Mouse (Mus musculus) forebrain, postnatal 0 days (tissue): Measurements from ENCODE around the gene Akap13. TPM values are rescaled to one million over a fixed set of nuclear protein-coding genes. Genes with fewer than 3 reads are reported as not detected.

Source experiments
- ATAC-seq: fragments of 200-750 bp; cut with Nextera tagmentation; 2 replicates; pipeline ENCODE4 v1.8.0; 2017; ENCODE audit warnings: mild to moderate bottlenecking, moderate library complexity
- DNase-seq: peaks from one replicate; pipeline ENCODE4 v3.0.0-alpha.2; 2015
- H3K27ac ChIP-seq: fragments of 300-500 bp; sonication (generic); 2 replicates; pipeline ENCODE4 v1.5.1; 2014; ENCODE audit warnings: low read depth, mild to moderate bottlenecking, antibody characterized with exemption, low read length, moderate library complexity, mixed read lengths
- H3K27me3 ChIP-seq: fragments of 300-500 bp; sonication (generic); 2 replicates; pipeline ENCODE4 v1.6.1; 2014; ENCODE audit warnings: mild to moderate bottlenecking, low read length, mixed read lengths; ENCODE audit not compliant: insufficient read depth
- H3K36me3 ChIP-seq: fragments of 300-500 bp; sonication (generic); 2 replicates; pipeline ENCODE4 v1.6.1; 2014; ENCODE audit warnings: mild to moderate bottlenecking, moderate library complexity; ENCODE audit not compliant: insufficient read depth
- H3K4me1 ChIP-seq: fragments of 300-500 bp; sonication (generic); 2 replicates; pipeline ENCODE4 v1.6.1; 2014; ENCODE audit warnings: antibody characterized with exemption; ENCODE audit not compliant: insufficient read depth
- H3K4me2 ChIP-seq: fragments of 300-500 bp; sonication (generic); 2 replicates; pipeline ENCODE4 v1.6.1; 2014; ENCODE audit warnings: low read depth, mild to moderate bottlenecking, moderate library complexity
- H3K4me3 ChIP-seq: fragments of 300-500 bp; sonication (generic); 2 replicates; pipeline ENCODE4 v1.5.1; 2014; ENCODE audit warnings: low read depth, low read length, mixed read lengths
- H3K9ac ChIP-seq: fragments of 300-500 bp; sonication (generic); 2 replicates; pipeline ENCODE4 v1.6.1; 2014; ENCODE audit warnings: mild to moderate bottlenecking
- H3K9me3 ChIP-seq: fragments of 300-500 bp; sonication (generic); 2 replicates; pipeline ENCODE4 v1.6.1; 2016; ENCODE audit warnings: low read length
- CTCF ChIP-seq: sonication (generic); IDR thresholded peaks from 2 replicates; pipeline ENCODE4 v1.5.1; 2016; ENCODE audit warnings: antibody characterized with exemption, control low read depth, low read depth
- WGBS: fragments of 180-500 bp; shearing (Covaris S2); extraction: QIAGEN DNeasy Blood & Tissue Kit; methylation state at CpG from one replicate; pipeline ENCODE4 v1.1.7; 2014; 5-methylcytosine and 5-hydroxymethylcytosine counted together
- polyA plus RNA-seq: library from polyadenylated mRNA; unstranded; fragments of >200 nt; fragmentation: Nextera tagmentation; extraction: Ambion mirVana; gene quantifications from 2 replicates; pipeline ENCODE4 v1.2.1, GENCODE M21; 2015
- total RNA-seq: library from RNA; depleted of rRNA; stranded (reverse); fragments of >200 nt; gene quantifications from 2 replicates; pipeline ENCODE4 v1.2.3, GENCODE M21; 2014

The Akap13 gene
- total and polyA plus RNA-seq, 2 experiments from 2014 or later: 9.1 to 16.2 TPM

GRCm38 (mm10) chr7:75559915-75560314, 104.6 kb downstream of the Akap13 start:
- Histone ChIP-seq H3K4me3 (no peak overlapping the region), H3K27me3 (no peaks in the 10 kb centered on the region), H3K36me3 (no peaks in the 10 kb centered on the region), H3K4me1 (no peaks in the 10 kb centered on the region), H3K9me3 (no peaks in the 10 kb centered on the region), H3K9ac (no peak overlapping the region), H3K27ac (no peak overlapping the region), H3K4me2 (no peak overlapping the region)
- ATAC-seq: no peak
- WGBS: 91% methylated on average over 4 of the region's 4 CpGs
- no peak for DNase-seq
- no peak for TF ChIP-seq CTCF

- WGBS: 88% methylated on average over 2 of the region's 2 CpGs
- no peak for DNase-seq
Measured at GRCm38 (mm10) chr7:75560566-75560965, 105.2 kb downstream of the Akap13 start.

GRCm38 (mm10) chr7:75561134-75561533, 105.8 kb downstream of the Akap13 start:
- H3K4me1 ChIP-seq: no peaks in the 10 kb centered on the region
- H3K9ac ChIP-seq: no peak overlapping the region
- WGBS: 92% methylated on average over 1 of the region's 1 CpGs
- no peak for TF ChIP-seq CTCF
- no peaks in the 10 kb centered on the region for H3K27me3 ChIP-seq
- H3K4me3 ChIP-seq: no peak overlapping the region
- no peak overlapping the region for H3K27ac ChIP-seq
- no peak overlapping the region for H3K4me2 ChIP-seq
- H3K9me3 ChIP-seq: no peaks in the 10 kb centered on the region
- no peaks in the 10 kb centered on the region for H3K36me3 ChIP-seq
- DNase-seq: no peak
- ATAC-seq: no peak

More at GRCm38 (mm10) chr7:75560566-75560965, 105.2 kb downstream of the Akap13 start:
- TF ChIP-seq CTCF: no peak
- Histone ChIP-seq H3K4me3 (no peak overlapping the region), H3K27me3 (no peaks in the 10 kb centered on the region), H3K27ac (no peak overlapping the region), H3K4me2 (no peak overlapping the region), H3K36me3 (no peaks in the 10 kb centered on the region), H3K9me3 (no peaks in the 10 kb centered on the region), H3K9ac (no peak overlapping the region), H3K4me1 (no peaks in the 10 kb centered on the region)
- no peak for ATAC-seq

DNA sequence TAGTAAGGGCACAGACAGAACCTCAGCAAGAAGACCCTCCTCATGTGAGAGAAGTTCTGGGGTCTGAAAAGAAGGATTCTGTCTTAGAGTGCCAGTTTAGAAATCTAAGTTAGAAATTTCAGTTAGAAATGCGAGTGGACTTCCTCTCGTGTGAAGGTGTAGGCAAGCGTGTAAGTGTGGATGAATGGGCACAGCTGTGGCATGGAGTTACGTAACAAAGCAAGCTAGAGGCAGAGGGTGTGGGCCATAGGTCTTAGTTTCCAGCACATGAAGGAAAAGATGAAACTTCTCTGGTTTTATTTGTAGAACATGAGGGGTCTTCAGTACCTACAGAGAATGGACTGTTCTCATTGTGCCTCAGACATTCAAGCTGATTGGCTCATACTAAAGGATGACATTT, 112.9 kb downstream of the Akap13 start:
- ATAC-seq: no peak
- Histone ChIP-seq H3K27me3 (no peaks in the 10 kb centered on the region), H3K4me3 (no peak overlapping the region), H3K4me2 (no peak overlapping the region), H3K9ac (no peak overlapping the region), H3K36me3 (no peaks in the 10 kb centered on the region), H3K27ac (no peak overlapping the region), H3K4me1 (no peaks in the 10 kb centered on the region), H3K9me3 (no peaks in the 10 kb centered on the region)
- TF ChIP-seq CTCF: no peak
- 82% methylated on average over 4 of the region's 4 CpGs for WGBS
- no peak for DNase-seq

- DNase-seq: peak; percentile 45
- H3K27ac ChIP-seq: no peak overlapping the region
- no peaks in the 10 kb centered on the region for H3K4me1 ChIP-seq
- H3K9ac ChIP-seq: no peak overlapping the region
- no peaks in the 10 kb centered on the region for H3K27me3 ChIP-seq
- ATAC-seq: no peak
- no peak overlapping the region for H3K4me2 ChIP-seq
- H3K36me3 ChIP-seq: no peaks in the 10 kb centered on the region
- TF ChIP-seq CTCF: peak; percentile 61
- H3K9me3 ChIP-seq: no peaks in the 10 kb centered on the region
- H3K4me3 ChIP-seq: no peak overlapping the region
Measured at GRCm38 (mm10) chr7:75568883-75569282, 113.5 kb downstream of the Akap13 start.

DNA sequence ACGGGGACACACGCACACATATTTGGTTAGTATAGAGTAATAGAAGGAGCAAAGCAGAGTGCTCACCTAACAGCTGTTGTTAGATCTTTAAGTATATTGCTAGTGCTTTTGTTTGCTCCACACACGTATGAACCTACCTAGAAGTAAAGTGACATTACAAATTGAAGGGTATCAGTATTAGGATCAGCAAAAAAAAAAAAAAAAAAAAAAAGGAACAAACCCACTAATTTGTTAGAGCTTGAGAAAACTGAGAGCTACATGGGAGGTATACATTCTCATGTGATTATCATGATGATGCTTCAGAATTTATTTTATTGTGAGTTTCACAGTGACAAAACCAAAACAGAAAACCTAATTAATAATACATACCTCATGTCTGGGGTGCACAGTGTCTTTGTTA, 114.9 kb downstream of the Akap13 start:
- H3K4me3 ChIP-seq: no peak overlapping the region
- no peaks in the 10 kb centered on the region for H3K27me3 ChIP-seq
- no peak overlapping the region for H3K27ac ChIP-seq
- H3K9ac ChIP-seq: no peak overlapping the region
- no peaks in the 10 kb centered on the region for H3K36me3 ChIP-seq
- no peak overlapping the region for H3K4me2 ChIP-seq
- WGBS: 94% methylated on average over 3 of the region's 3 CpGs
- ATAC-seq: no peak
- H3K9me3 ChIP-seq: no peaks in the 10 kb centered on the region
- no peak for DNase-seq
- no peaks in the 10 kb centered on the region for H3K4me1 ChIP-seq
- TF ChIP-seq CTCF: no peak

- H3K9ac ChIP-seq: no peak overlapping the region
- no peaks in the 10 kb centered on the region for H3K4me1 ChIP-seq
- no peak overlapping the region for H3K27ac ChIP-seq
- DNase-seq: no peak
- H3K4me2 ChIP-seq: no peak overlapping the region
- 57% methylated on average over 2 of the region's 2 CpGs for WGBS
- no peaks in the 10 kb centered on the region for H3K36me3 ChIP-seq
- no peaks in the 10 kb centered on the region for H3K27me3 ChIP-seq
- no peaks in the 10 kb centered on the region for H3K9me3 ChIP-seq
- no peak overlapping the region for H3K4me3 ChIP-seq
- no peak for ATAC-seq
- no peak for TF ChIP-seq CTCF
Measured at GRCm38 (mm10) chr7:75571078-75571477, 115.7 kb downstream of the Akap13 start.

GRCm38 (mm10) chr7:75572127-75572526, 116.8 kb downstream of the Akap13 start:
- WGBS: 84% methylated on average over 4 of the region's 4 CpGs
- H3K27ac ChIP-seq: no peak overlapping the region
- no peaks in the 10 kb centered on the region for H3K36me3 ChIP-seq
- no peaks in the 10 kb centered on the region for H3K4me1 ChIP-seq
- no peaks in the 10 kb centered on the region for H3K9me3 ChIP-seq
- no peak for DNase-seq
- TF ChIP-seq CTCF: no peak
- no peak overlapping the region for H3K4me2 ChIP-seq
- no peak for ATAC-seq
- H3K9ac ChIP-seq: no peak overlapping the region
- no peaks in the 10 kb centered on the region for H3K27me3 ChIP-seq
- H3K4me3 ChIP-seq: no peak overlapping the region
